Mouse (Mus musculus): ENCODE results near the gene Ift80. TPM values are rescaled to one million over a fixed set of nuclear protein-coding genes. Genes with fewer than 3 reads are reported as not detected.
"Not testable (repeated sequence)": the region's sequence is repeated elsewhere in the genome, so short reads cannot be mapped to it uniquely, and the experiment has no call there.

Ift80 gene
- polyA plus RNA-seq, 1 experiment from 2014 or later, result 7.8 TPM

GRCm38 (mm10) chr3:68952707-68953106, 51.7 kb downstream of the Ift80 start:
- no peaks in the 10 kb centered on the region for H3K27me3 ChIP-seq (replicated peaks; ENCODE audit: control insufficient read depth, insufficient read depth, low read length)

GRCm38 (mm10) chr3:68951971-68952370, 52.4 kb downstream of the Ift80 start:
- not testable (repeated sequence) for H3K4me1 ChIP-seq (ENCODE audit: control insufficient read depth, insufficient read depth, low read depth, low read length); H3K27ac ChIP-seq (ENCODE audit: low read depth, low read length); H3K4me2 ChIP-seq (ENCODE audit: low read length); ATAC-seq; H3K36me3 ChIP-seq (ENCODE audit: control insufficient read depth, insufficient read depth, low read length); H3K9me3 ChIP-seq (ENCODE audit: control insufficient read depth, low read length); H3K4me3 ChIP-seq (ENCODE audit: low read length); H3K9ac ChIP-seq (ENCODE audit: low read depth, low read length); H3K27me3 ChIP-seq (replicated peaks; ENCODE audit: control insufficient read depth, insufficient read depth, low read length)
- 91% methylated on average over 11 of the region's 11 CpGs for WGBS

More at GRCm38 (mm10) chr3:68952707-68953106, 51.7 kb downstream of the Ift80 start:
- Histone ChIP-seq H3K4me2 (ENCODE audit: low read length) (no peak overlapping the region), H3K4me3 (ENCODE audit: low read length) (no peak overlapping the region), H3K36me3 (ENCODE audit: control insufficient read depth, insufficient read depth, low read length) (no peaks in the 10 kb centered on the region), H3K4me1 (ENCODE audit: control insufficient read depth, insufficient read depth, low read depth, low read length) (no peaks in the 10 kb centered on the region), H3K9me3 (ENCODE audit: control insufficient read depth, low read length) (no peaks in the 10 kb centered on the region), H3K9ac (ENCODE audit: low read depth, low read length) (no peak overlapping the region), H3K27ac (ENCODE audit: low read depth, low read length) (no peak overlapping the region)
- 97% methylated on average over 5 of the region's 5 CpGs for WGBS
- no peak for ATAC-seq

- Histone ChIP-seq H3K36me3 (ENCODE audit: control insufficient read depth, insufficient read depth, low read length) (no peaks in the 10 kb centered on the region), H3K9me3 (ENCODE audit: control insufficient read depth, low read length) (no peaks in the 10 kb centered on the region), H3K9ac (ENCODE audit: low read depth, low read length) (no peak overlapping the region), H3K4me1 (ENCODE audit: control insufficient read depth, insufficient read depth, low read depth, low read length) (no peaks in the 10 kb centered on the region), H3K4me2 (ENCODE audit: low read length) (no peak overlapping the region), H3K4me3 (ENCODE audit: low read length) (no peak overlapping the region), H3K27me3 (replicated peaks; ENCODE audit: control insufficient read depth, insufficient read depth, low read length) (no peaks in the 10 kb centered on the region), H3K27ac (ENCODE audit: low read depth, low read length) (no peak overlapping the region)
- 55% methylated on average over 8 of the region's 8 CpGs for WGBS
- peak; percentile 37; the same call in 1 of the 2 replicates for ATAC-seq
Measured at GRCm38 (mm10) chr3:68949381-68949780, 55.0 kb downstream of the Ift80 start.

- WGBS, result 52% methylated on average over 2 of the region's 2 CpGs
Measured at GRCm38 (mm10) chr3:68948918-68949317, 55.5 kb downstream of the Ift80 start.

GRCm38 (mm10) chr3:68941867-68942266, 62.5 kb downstream of the Ift80 start:
- no peaks in the 10 kb centered on the region for H3K9me3 ChIP-seq (ENCODE audit: control insufficient read depth, low read length)
- no peak overlapping the region for H3K4me2 ChIP-seq (ENCODE audit: low read length)
- no peak overlapping the region for H3K27ac ChIP-seq (ENCODE audit: low read depth, low read length)
- H3K4me3 ChIP-seq (ENCODE audit: low read length), result no peak overlapping the region
- H3K9ac ChIP-seq (ENCODE audit: low read depth, low read length), result no peak overlapping the region
- ATAC-seq, result no peak
- no peaks in the 10 kb centered on the region for H3K36me3 ChIP-seq (ENCODE audit: control insufficient read depth, insufficient read depth, low read length)
- H3K4me1 ChIP-seq (ENCODE audit: control insufficient read depth, insufficient read depth, low read depth, low read length), result no peaks in the 10 kb centered on the region
- 89% methylated on average over 6 of the region's 6 CpGs for WGBS
- H3K27me3 ChIP-seq (replicated peaks; ENCODE audit: control insufficient read depth, insufficient read depth, low read length), result no peaks in the 10 kb centered on the region

More at GRCm38 (mm10) chr3:68948918-68949317, 55.5 kb downstream of the Ift80 start:
- Histone ChIP-seq H3K4me3 (ENCODE audit: low read length) (no peak overlapping the region), H3K9me3 (ENCODE audit: control insufficient read depth, low read length) (no peaks in the 10 kb centered on the region), H3K4me2 (ENCODE audit: low read length) (no peak overlapping the region), H3K27ac (ENCODE audit: low read depth, low read length) (no peak overlapping the region), H3K36me3 (ENCODE audit: control insufficient read depth, insufficient read depth, low read length) (no peaks in the 10 kb centered on the region), H3K27me3 (replicated peaks; ENCODE audit: control insufficient read depth, insufficient read depth, low read length) (no peaks in the 10 kb centered on the region), H3K9ac (ENCODE audit: low read depth, low read length) (no peak overlapping the region), H3K4me1 (ENCODE audit: control insufficient read depth, insufficient read depth, low read depth, low read length) (no peaks in the 10 kb centered on the region)
- ATAC-seq, result peak; percentile 78

- Histone ChIP-seq H3K4me2 (ENCODE audit: low read length) (no peak overlapping the region), H3K4me1 (ENCODE audit: control insufficient read depth, insufficient read depth, low read depth, low read length) (no peaks in the 10 kb centered on the region), H3K4me3 (ENCODE audit: low read length) (no peak overlapping the region), H3K36me3 (ENCODE audit: control insufficient read depth, insufficient read depth, low read length) (peaks cover 2% of the 10 kb centered on the region; the same call in 1 of the 2 replicates), H3K9ac (ENCODE audit: low read depth, low read length) (no peak overlapping the region), H3K9me3 (ENCODE audit: control insufficient read depth, low read length) (no peaks in the 10 kb centered on the region), H3K27me3 (replicated peaks; ENCODE audit: control insufficient read depth, insufficient read depth, low read length) (no peaks in the 10 kb centered on the region), H3K27ac (ENCODE audit: low read depth, low read length) (no peak overlapping the region)
- 94% methylated on average over 2 of the region's 2 CpGs for WGBS
- no peak for ATAC-seq
Measured at GRCm38 (mm10) chr3:68940311-68940710, 64.1 kb downstream of the Ift80 start.

GRCm38 (mm10) chr3:68939312-68939711, 65.1 kb downstream of the Ift80 start:
- peaks cover 2% of the 10 kb centered on the region; the same call in 1 of the 2 replicates for H3K36me3 ChIP-seq (ENCODE audit: control insufficient read depth, insufficient read depth, low read length)
- no peak for ATAC-seq
- no peak overlapping the region for H3K9ac ChIP-seq (ENCODE audit: low read depth, low read length)
- H3K4me3 ChIP-seq (ENCODE audit: low read length), result no peak overlapping the region
- 88% methylated on average over 7 of the region's 7 CpGs for WGBS
- H3K9me3 ChIP-seq (ENCODE audit: control insufficient read depth, low read length), result no peaks in the 10 kb centered on the region
- H3K27ac ChIP-seq (ENCODE audit: low read depth, low read length), result no peak overlapping the region
- H3K4me2 ChIP-seq (ENCODE audit: low read length), result no peak overlapping the region
- no peaks in the 10 kb centered on the region for H3K4me1 ChIP-seq (ENCODE audit: control insufficient read depth, insufficient read depth, low read depth, low read length)
- H3K27me3 ChIP-seq (replicated peaks; ENCODE audit: control insufficient read depth, insufficient read depth, low read length), result no peaks in the 10 kb centered on the region

- Histone ChIP-seq H3K9ac (ENCODE audit: low read depth, low read length) (no peak overlapping the region), H3K4me1 (ENCODE audit: control insufficient read depth, insufficient read depth, low read depth, low read length) (no peaks in the 10 kb centered on the region), H3K4me2 (ENCODE audit: low read length) (no peak overlapping the region), H3K27ac (ENCODE audit: low read depth, low read length) (no peak overlapping the region), H3K36me3 (ENCODE audit: control insufficient read depth, insufficient read depth, low read length) (peaks cover 2% of the 10 kb centered on the region; the same call in 1 of the 2 replicates), H3K4me3 (ENCODE audit: low read length) (no peak overlapping the region), H3K9me3 (ENCODE audit: control insufficient read depth, low read length) (no peaks in the 10 kb centered on the region), H3K27me3 (replicated peaks; ENCODE audit: control insufficient read depth, insufficient read depth, low read length) (no peaks in the 10 kb centered on the region)
- WGBS, result 95% methylated on average over 3 of the region's 3 CpGs
- no peak for ATAC-seq
Measured at GRCm38 (mm10) chr3:68936709-68937108, 67.7 kb downstream of the Ift80 start.

- WGBS, result 96% methylated on average over 1 of the region's 1 CpGs
- ATAC-seq, result no peak
- Histone ChIP-seq H3K4me1 (ENCODE audit: control insufficient read depth, insufficient read depth, low read depth, low read length) (no peaks in the 10 kb centered on the region), H3K4me2 (ENCODE audit: low read length) (no peak overlapping the region), H3K9me3 (ENCODE audit: control insufficient read depth, low read length) (no peaks in the 10 kb centered on the region), H3K4me3 (ENCODE audit: low read length) (no peak overlapping the region), H3K27me3 (replicated peaks; ENCODE audit: control insufficient read depth, insufficient read depth, low read length) (no peaks in the 10 kb centered on the region), H3K9ac (ENCODE audit: low read depth, low read length) (no peak overlapping the region), H3K27ac (ENCODE audit: low read depth, low read length) (no peak overlapping the region), H3K36me3 (ENCODE audit: control insufficient read depth, insufficient read depth, low read length) (peaks cover 2% of the 10 kb centered on the region; the same call in 1 of the 2 replicates)
Measured at GRCm38 (mm10) chr3:68935498-68935897, 68.9 kb downstream of the Ift80 start.

- Histone ChIP-seq H3K27ac (ENCODE audit: low read depth, low read length) (no peak overlapping the region), H3K4me2 (ENCODE audit: low read length) (no peak overlapping the region), H3K9me3 (ENCODE audit: control insufficient read depth, low read length) (no peaks in the 10 kb centered on the region), H3K36me3 (ENCODE audit: control insufficient read depth, insufficient read depth, low read length) (peaks cover 2% of the 10 kb centered on the region; the same call in 1 of the 2 replicates), H3K27me3 (replicated peaks; ENCODE audit: control insufficient read depth, insufficient read depth, low read length) (no peaks in the 10 kb centered on the region), H3K4me3 (ENCODE audit: low read length) (no peak overlapping the region), H3K9ac (ENCODE audit: low read depth, low read length) (no peak overlapping the region), H3K4me1 (ENCODE audit: control insufficient read depth, insufficient read depth, low read depth, low read length) (no peaks in the 10 kb centered on the region)
- no peak for ATAC-seq
- 93% methylated on average over 7 of the region's 7 CpGs for WGBS
Measured at GRCm38 (mm10) chr3:68934259-68934658, 70.1 kb downstream of the Ift80 start.

Measured in hindbrain, embryonic 16.5 days (tissue).